Mouse (Mus musculus) forebrain, embryonic 12.5 days (tissue): ENCODE measurements around the gene Sh3bp2. TPM values are rescaled to one million over a fixed set of nuclear protein-coding genes. Genes with fewer than 3 reads are reported as not detected.
A peak's percentile ranks its signal among the peaks of the same experiment; 100 is the strongest.
"Not testable (repeated sequence)": the region's sequence is repeated elsewhere in the genome, so short reads cannot be mapped to it uniquely, and the experiment has no call there.

Experiments
- ATAC-seq: fragments of 200-750 bp; cut with Nextera tagmentation; 2 replicates; pipeline ENCODE4 v1.8.0; 2017; ENCODE audit warnings: moderate TSS enrichment; ENCODE audit not compliant: low FRiP score
- H3K27ac ChIP-seq: fragments of 300-500 bp; sonication (generic); 2 replicates; pipeline ENCODE4 v1.5.1; 2016; ENCODE audit warnings: mild to moderate bottlenecking
- H3K27me3 ChIP-seq: fragments of 300-500 bp; sonication (generic); 2 replicates; pipeline ENCODE4 v1.6.1; 2016; ENCODE audit warnings: mild to moderate bottlenecking
- H3K36me3 ChIP-seq: fragments of 300-500 bp; sonication (generic); replicated peaks from 2 replicates; pipeline ENCODE4 v1.6.1; 2016; ENCODE audit warnings: mild to moderate bottlenecking
- H3K4me1 ChIP-seq: fragments of 300-500 bp; sonication (generic); 2 replicates; pipeline ENCODE4 v1.6.1; 2016
- H3K4me2 ChIP-seq: fragments of 300-500 bp; sonication (generic); 2 replicates; pipeline ENCODE4 v1.6.1; 2016; ENCODE audit warnings: mild to moderate bottlenecking, moderate library complexity
- H3K4me3 ChIP-seq: fragments of 300-500 bp; sonication (generic); replicated peaks from 2 replicates; pipeline ENCODE4 v1.5.1; 2016; ENCODE audit warnings: mild to moderate bottlenecking
- H3K9ac ChIP-seq: fragments of 300-500 bp; sonication (generic); 2 replicates; pipeline ENCODE4 v1.6.1; 2016; ENCODE audit warnings: mild to moderate bottlenecking
- H3K9me3 ChIP-seq: fragments of 300-500 bp; sonication (generic); 2 replicates; pipeline ENCODE4 v1.6.1; 2016
- WGBS: fragments of 180-500 bp; shearing (Covaris S2); methylation state at CpG from one replicate; pipeline ENCODE4 v1.1.7; 2016; 5-methylcytosine and 5-hydroxymethylcytosine counted together
- polyA plus RNA-seq: library from polyadenylated mRNA; unstranded; fragments of >200 nt; fragmentation: Nextera tagmentation; extraction: Ambion mirVana; gene quantifications from 2 replicates; pipeline ENCODE4 v1.2.1, GENCODE M21; 2016

Sh3bp2 gene
- polyA plus RNA-seq, 1 experiment from 2014 or later = 18.5 TPM

DNA sequence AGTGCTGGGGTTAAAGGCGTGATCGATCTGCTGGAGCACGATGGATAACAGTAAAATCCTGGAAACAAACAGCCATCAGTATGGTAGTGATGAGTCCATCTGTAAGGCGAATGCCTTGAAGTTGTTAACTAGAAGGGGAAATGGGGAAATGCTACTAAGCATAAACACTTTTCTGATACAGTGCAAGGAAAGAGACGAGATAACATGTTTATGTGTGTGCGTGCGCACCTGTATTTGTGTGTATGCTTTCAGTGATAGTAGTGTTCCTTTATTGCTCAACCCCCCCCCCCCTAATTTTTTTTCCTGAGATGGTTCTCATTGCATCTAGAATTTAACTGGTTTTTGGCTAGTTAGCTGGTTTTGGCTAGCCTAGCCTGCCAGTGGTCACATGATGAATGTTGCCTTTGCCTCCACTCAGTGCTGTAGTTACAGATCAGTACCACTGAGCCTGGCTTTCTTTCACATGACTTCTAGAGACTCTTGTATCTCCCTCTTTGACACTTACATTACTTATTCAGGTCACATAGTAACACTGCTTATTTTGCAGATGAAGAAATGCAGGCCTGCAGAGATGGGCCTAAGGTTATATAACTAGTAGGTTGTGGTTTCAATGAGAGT, 52.5 kb downstream of the Sh3bp2 start:
- Histone ChIP-seq H3K4me3 (no peak overlapping the region), H3K9ac (no peak overlapping the region), H3K27ac (no peak overlapping the region), H3K4me1 (peaks cover 20% of the 10 kb centered on the region), H3K9me3 (no peaks in the 10 kb centered on the region), H3K27me3 (no peaks in the 10 kb centered on the region), H3K4me2 (no peak overlapping the region), H3K36me3 (0 out of 2 replicates have a peak, but pooled peaks cover 5% of the 10 kb centered on the region)
- ATAC-seq = no peak
- WGBS = 97% methylated on average over 7 of the region's 7 CpGs

DNA sequence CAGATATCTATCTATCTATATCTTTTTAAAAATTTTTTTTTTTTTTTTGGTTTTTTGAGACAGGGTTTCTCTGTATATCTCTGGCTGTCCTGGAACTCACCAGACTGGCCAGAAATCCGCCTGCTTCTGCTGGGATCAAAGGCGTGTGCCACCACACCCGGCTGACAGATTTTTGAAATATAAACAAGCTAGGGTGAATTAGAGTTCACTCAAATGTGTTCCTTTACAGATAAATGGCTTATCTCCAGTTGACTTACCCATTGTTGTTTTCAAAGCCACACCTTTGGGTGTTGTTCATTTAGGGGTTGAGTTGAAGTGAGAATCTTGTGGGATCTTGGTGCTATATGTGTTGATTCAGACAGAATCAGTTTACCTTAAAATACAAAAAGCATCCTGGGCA, 53.7 kb downstream of the Sh3bp2 start:
- H3K27ac ChIP-seq = no peak overlapping the region
- no peak overlapping the region for H3K9ac ChIP-seq
- H3K36me3 ChIP-seq = 0 out of 2 replicates have a peak, but pooled peaks cover 5% of the 10 kb centered on the region
- no peak overlapping the region for H3K4me2 ChIP-seq
- H3K9me3 ChIP-seq = no peaks in the 10 kb centered on the region
- no peak overlapping the region for H3K4me3 ChIP-seq
- 90% methylated on average over 3 of the region's 3 CpGs for WGBS
- no peak for ATAC-seq
- H3K27me3 ChIP-seq = no peaks in the 10 kb centered on the region
- peaks cover 20% of the 10 kb centered on the region for H3K4me1 ChIP-seq

DNA sequence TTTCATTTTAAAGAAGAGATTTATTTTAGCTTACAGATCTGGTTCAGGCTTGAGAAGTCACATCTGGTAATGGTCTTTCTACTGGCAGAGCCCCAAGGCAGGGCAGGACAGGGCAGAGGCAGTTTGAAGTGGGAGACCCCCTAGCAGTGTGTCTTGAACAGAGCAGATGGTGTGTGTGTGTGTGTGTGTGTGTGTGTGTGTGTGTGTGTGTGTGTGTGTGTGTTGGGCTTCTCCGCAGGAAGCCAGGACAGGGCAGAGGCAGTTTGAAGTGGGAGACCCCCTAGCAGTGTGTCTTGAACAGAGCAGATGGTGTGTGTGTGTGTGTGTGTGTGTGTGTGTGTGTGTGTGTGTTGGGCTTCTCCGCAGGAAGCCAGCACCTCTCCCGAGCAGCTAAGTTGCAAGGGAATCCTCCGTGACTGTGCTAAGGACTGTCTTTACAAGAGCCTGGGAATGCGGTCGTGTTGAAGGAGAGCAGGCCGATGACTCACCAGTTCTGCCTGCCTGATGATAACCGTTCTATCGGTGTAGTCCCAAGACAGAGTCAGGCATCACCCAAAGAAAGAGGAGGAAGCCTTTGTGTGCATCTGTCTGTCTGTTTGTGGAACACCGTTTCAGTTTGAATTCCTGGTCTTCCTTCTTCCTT, 56.2 kb downstream of the Sh3bp2 start:
- not testable (repeated sequence) for H3K9me3 ChIP-seq, H3K4me3 ChIP-seq, H3K36me3 ChIP-seq, H3K9ac ChIP-seq, H3K4me2 ChIP-seq, H3K27me3 ChIP-seq, H3K4me1 ChIP-seq
- H3K27ac ChIP-seq = peak overlapping the region; percentile 73; the same call in 1 of the 2 replicates
- peak; percentile 55 for ATAC-seq
- 50% methylated on average over 10 of the region's 10 CpGs for WGBS

DNA sequence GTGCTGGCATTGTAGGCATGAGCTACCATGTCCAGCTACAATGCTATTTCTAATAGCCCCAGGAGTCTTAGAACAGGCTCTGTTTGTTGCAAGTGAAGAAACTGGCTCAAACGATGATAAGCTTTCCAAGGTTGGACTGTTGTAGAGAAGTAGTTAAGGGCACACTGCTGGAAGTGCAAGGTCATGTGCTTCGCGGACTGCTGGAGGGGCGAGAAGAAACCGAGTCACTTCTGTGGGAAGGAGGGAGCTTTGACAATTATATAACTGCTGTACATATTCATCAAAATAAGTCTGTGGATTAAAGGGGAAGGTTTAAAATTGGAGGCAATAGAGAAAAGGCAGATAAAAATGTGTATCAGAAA, 56.7 kb downstream of the Sh3bp2 start:
- Histone ChIP-seq H3K4me1 (peaks cover 14% of the 10 kb centered on the region), H3K4me3 (no peak overlapping the region), H3K9me3 (no peaks in the 10 kb centered on the region), H3K4me2 (no peak overlapping the region), H3K27ac (peak overlapping the region; percentile 73; the same call in 1 of the 2 replicates), H3K9ac (no peak overlapping the region), H3K27me3 (no peaks in the 10 kb centered on the region), H3K36me3 (0 out of 2 replicates have a peak, but pooled peaks cover 5% of the 10 kb centered on the region)
- 74% methylated on average over 5 of the region's 5 CpGs for WGBS
- no peak for ATAC-seq

DNA sequence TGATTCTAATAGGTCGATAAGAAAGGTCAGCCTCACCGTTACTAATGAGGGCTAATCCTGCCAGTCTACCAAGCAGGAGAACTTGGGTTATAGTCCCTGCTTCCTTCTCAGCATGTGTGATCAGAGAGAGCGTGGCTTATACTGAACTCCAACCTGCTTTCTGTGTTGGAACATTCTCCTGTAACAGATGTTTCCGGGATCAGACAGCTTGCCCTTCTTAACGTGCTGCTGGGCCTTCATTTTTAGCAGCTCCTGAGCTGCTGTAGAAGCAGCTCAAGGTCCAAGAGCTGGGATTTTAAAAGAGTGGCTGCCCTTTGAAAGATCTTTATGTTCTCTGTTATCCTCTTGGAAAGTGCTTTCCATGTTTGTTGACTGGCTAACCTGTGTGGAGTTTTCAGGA, 59.6 kb downstream of the Sh3bp2 start:
- Histone ChIP-seq H3K9me3 (no peaks in the 10 kb centered on the region), H3K9ac (no peak overlapping the region), H3K4me2 (no peak overlapping the region), H3K27me3 (no peaks in the 10 kb centered on the region), H3K27ac (no peak overlapping the region), H3K4me3 (no peak overlapping the region), H3K36me3 (no peaks in the 10 kb centered on the region), H3K4me1 (peaks cover 25% of the 10 kb centered on the region)
- no peak for ATAC-seq
- WGBS = 69% methylated on average over 5 of the region's 5 CpGs

DNA sequence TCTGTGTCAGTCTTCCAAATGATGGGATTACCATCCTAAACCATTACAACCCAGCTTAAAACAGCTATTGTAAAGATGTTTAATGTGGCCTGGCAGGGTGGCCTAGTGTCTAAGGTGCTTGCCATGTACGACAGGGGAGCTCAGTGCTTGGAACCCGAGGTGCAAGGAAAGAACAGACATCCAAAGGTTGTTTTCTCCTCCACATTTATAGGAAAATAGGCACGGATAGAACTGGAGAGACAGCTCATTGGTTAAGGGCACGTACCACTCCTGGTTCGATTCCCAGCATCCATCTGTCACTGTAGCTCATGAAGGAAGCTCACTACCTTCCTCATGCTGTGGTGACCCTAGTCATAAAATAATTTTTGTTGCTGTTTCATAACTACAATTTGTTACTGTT, 62.2 kb downstream of the Sh3bp2 start:
- H3K9ac ChIP-seq = no peak overlapping the region
- no peaks in the 10 kb centered on the region for H3K36me3 ChIP-seq
- peaks cover 29% of the 10 kb centered on the region for H3K4me1 ChIP-seq
- H3K4me2 ChIP-seq = no peak overlapping the region
- 73% methylated on average over 5 of the region's 5 CpGs for whole genome bisulfite sequencing
- no peak overlapping the region for H3K4me3 ChIP-seq
- no peaks in the 10 kb centered on the region for H3K27me3 ChIP-seq
- no peaks in the 10 kb centered on the region for H3K9me3 ChIP-seq
- no peak overlapping the region for H3K27ac ChIP-seq
- no peak for ATAC-seq

DNA sequence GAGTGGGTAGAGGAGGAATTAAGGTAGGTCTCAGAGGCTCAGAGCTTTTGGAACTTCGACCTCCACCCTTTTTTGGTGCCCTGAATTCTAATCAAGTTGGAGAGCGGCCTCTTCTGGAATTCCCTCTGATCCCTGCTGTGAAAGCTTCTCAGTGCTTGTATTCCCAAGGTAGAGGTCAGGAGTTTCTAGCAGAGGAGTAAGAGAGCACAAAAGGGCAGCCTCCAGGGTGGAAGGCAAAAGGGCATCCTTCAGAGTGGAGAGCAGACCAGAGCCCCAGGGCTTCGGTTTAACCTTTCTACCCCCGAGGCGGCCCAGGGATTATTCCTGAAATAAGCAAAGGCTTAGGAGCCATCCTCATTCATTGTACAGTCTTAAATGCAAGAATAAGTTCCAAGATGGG, 64.4 kb downstream of the Sh3bp2 start:
- no peaks in the 10 kb centered on the region for H3K27me3 ChIP-seq
- H3K4me2 ChIP-seq = no peak overlapping the region
- H3K36me3 ChIP-seq = peaks cover 3% of the 10 kb centered on the region; the same call in 1 of the 2 replicates
- no peaks in the 10 kb centered on the region for H3K9me3 ChIP-seq
- H3K4me3 ChIP-seq = no peak overlapping the region
- no peak for ATAC-seq
- H3K9ac ChIP-seq = no peak overlapping the region
- peak overlapping the region; percentile 75 for H3K27ac ChIP-seq
- 8% methylated on average over 5 of the region's 5 CpGs for WGBS
- peaks cover 29% of the 10 kb centered on the region for H3K4me1 ChIP-seq

DNA sequence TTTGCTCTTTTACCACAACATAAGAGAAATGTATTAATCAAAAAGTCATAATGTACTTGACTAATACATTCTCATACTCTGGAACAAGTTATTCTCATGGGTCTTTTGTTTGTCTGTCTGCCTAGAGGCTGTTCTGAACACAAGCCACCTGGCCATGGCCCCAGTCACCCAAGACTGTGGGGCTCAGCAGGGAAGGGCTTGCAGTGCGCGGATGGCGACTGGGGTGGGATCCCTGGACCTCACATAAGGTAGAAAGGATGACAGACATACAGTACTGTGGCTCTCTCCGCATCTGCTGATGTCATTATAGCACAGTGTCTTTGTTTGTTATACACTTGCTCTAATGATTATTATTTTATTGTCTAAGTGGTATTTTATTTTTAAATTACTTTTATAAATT, 65.1 kb downstream of the Sh3bp2 start:
- Histone ChIP-seq H3K4me3 (no peak overlapping the region), H3K4me2 (0 out of 2 replicates have a peak overlapping the region, but pooled peaks have one; percentile 2), H3K36me3 (peaks cover 3% of the 10 kb centered on the region; the same call in 1 of the 2 replicates), H3K9ac (no peak overlapping the region), H3K4me1 (peaks cover 29% of the 10 kb centered on the region), H3K9me3 (no peaks in the 10 kb centered on the region), H3K27ac (peak overlapping the region; percentile 75; the same call in 1 of the 2 replicates), H3K27me3 (no peaks in the 10 kb centered on the region)
- ATAC-seq = peak; percentile 46; the same call in 1 of the 2 replicates
- 22% methylated on average over 4 of the region's 4 CpGs for WGBS

DNA sequence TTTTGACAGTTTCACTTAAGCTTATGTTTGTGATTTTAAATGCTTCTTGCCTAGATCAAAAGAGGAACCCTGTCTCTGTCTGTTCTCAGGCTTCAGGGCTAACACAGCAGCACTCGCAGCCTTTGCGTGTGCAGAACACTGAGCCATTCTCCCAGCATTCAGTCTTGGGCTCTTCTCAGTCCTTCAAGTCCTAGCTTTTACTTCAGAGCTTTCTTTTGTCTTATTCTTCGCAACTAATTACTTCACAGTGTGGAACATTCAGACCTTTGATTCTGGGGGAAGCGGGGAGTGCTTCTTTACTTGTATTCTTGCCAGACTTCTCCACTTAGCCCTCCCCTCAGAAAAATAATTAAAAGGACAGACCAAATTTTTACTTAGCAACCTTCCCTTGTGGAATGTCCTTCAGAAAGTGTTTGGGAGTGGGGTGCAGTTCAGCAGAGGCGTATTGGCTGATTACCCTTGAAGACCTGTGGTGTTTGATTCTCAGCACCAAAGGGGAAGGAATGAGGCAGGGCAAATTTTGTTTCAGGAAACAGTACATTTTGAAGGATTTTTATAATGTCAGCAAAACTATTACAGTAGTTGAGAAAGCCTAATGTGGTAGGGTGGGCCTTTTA, 65.9 kb downstream of the Sh3bp2 start:
- no peak overlapping the region for H3K4me3 ChIP-seq
- no peaks in the 10 kb centered on the region for H3K27me3 ChIP-seq
- peak overlapping the region; percentile 59 for H3K27ac ChIP-seq
- H3K4me1 ChIP-seq = peaks cover 29% of the 10 kb centered on the region
- H3K9me3 ChIP-seq = no peaks in the 10 kb centered on the region
- ATAC-seq = peak; percentile 77; the same call in 1 of the 2 replicates
- peaks cover 3% of the 10 kb centered on the region; the same call in 1 of the 2 replicates for H3K36me3 ChIP-seq
- no peak overlapping the region for H3K4me2 ChIP-seq
- 7% methylated on average over 5 of the region's 5 CpGs for WGBS
- no peak overlapping the region for H3K9ac ChIP-seq

DNA sequence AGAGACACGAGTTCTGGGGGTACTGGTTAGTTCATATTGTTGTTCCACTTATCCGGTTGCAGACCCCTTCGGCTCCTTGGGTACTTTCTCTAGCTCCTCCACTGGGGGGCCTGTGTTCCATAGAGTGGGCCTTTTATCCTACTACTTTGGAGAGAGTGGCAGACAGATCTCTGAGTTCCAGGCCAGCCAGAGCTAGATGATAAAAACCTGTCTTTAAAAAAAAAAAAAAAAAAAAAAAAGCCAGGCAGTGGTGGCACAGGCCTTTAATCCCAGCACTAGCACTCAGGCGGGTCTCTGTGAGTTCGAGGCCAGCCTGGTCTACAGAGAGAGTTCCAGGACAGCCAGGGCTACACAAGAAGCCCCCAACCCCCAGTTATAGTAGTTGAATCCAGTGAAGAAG, 66.6 kb downstream of the Sh3bp2 start:
- WGBS = 55% methylated on average over 5 of the region's 5 CpGs
- H3K27ac ChIP-seq = peak overlapping the region; percentile 59
- peaks cover 24% of the 10 kb centered on the region for H3K4me1 ChIP-seq
- H3K36me3 ChIP-seq, H3K9ac ChIP-seq, H3K27me3 ChIP-seq, H3K9me3 ChIP-seq, ATAC-seq, H3K4me2 ChIP-seq, H3K4me3 ChIP-seq: not testable (repeated sequence)

DNA sequence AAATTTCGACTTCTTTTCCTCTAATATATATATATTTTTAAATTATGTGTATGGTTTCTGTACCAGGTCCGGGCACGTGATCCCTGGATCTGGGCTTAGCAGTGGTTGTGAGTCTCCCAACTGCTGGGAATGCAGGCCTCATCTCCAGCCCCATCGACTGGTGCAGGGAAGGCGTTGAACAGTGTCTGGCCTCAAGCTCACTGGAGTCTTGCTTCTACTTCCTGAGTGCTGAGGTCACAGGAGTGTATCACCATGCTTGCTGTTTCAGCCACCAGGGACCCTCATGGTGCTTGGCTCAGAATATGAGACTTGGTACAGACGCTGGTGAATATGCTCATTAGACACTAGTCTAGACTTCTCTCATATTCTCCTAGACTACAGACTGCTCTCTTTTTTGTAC, 67.0 kb downstream of the Sh3bp2 start:
- Histone ChIP-seq H3K9ac (no peak overlapping the region), H3K27me3 (no peaks in the 10 kb centered on the region), H3K36me3 (peaks cover 5% of the 10 kb centered on the region; the same call in 1 of the 2 replicates), H3K4me3 (no peak overlapping the region), H3K4me1 (peaks cover 21% of the 10 kb centered on the region), H3K4me2 (no peak overlapping the region), H3K27ac (peak overlapping the region; percentile 59), H3K9me3 (no peaks in the 10 kb centered on the region)
- no peak for ATAC-seq
- WGBS = 90% methylated on average over 6 of the region's 6 CpGs

DNA sequence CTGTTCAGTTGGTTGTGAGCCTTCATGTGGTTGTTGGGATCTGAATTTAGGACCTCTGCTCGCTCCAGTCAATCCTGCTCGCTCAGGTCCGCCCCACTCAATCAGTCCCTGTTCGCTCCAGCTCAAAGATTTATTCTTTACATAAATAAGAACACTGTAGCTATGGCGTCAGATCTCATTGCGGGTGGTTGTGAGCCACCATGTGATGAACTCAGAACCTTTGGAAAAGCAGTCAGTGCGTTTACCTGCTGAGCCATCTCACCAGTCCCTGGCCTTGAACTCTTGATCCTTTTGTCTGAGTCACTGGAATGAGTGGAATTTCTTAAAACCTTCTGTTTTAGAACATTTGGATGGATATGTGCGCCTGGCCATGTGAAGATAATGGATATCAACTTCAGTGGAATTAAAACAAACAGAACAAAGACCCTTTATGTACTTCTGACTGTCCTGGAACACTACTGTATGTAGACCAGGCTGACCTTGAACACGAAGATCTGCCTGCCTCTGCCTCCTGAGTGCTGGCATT, 67.6 kb downstream of the Sh3bp2 start:
- ATAC-seq = no peak
- Histone ChIP-seq H3K9ac (no peak overlapping the region), H3K4me3 (no peak overlapping the region), H3K27me3 (no peaks in the 10 kb centered on the region), H3K4me2 (no peak overlapping the region), H3K36me3 (peaks cover 11% of the 10 kb centered on the region), H3K27ac (no peak overlapping the region), H3K4me1 (peaks cover 21% of the 10 kb centered on the region), H3K9me3 (no peaks in the 10 kb centered on the region)
- WGBS = 92% methylated on average over 9 of the region's 9 CpGs
